Mouse (Mus musculus): ENCODE data around the gene Zfp383. TPM values are rescaled to one million over a fixed set of nuclear protein-coding genes. Genes with fewer than 3 reads are reported as not detected.

Zfp383 gene
- polyA plus RNA-seq, 1 experiment: not detected

GRCm38 (mm10) chr7:29921439-29922093 is 13.5 kb downstream of the Zfp383 start:
- Histone ChIP-seq H3K4me1 (ENCODE audit: control insufficient read depth) (no peaks in the 10 kb centered on the region), H3K36me3 (ENCODE audit: control insufficient read depth) (no peaks in the 10 kb centered on the region), H3K27me3 (ENCODE audit: control insufficient read depth) (no peaks in the 10 kb centered on the region), H3K4me3 (replicated peaks) (no peak overlapping the region), H3K9me3 (ENCODE audit: control insufficient read depth, low read length) (no peaks in the 10 kb centered on the region)
- TF ChIP-seq TAL1 (IDR thresholded peaks at IDR 0.05; ENCODE audit: low read length) (no peak), GATA1 (IDR thresholded peaks at IDR 0.05; ENCODE audit: low read length) (no peak)

GRCm38 (mm10) chr7:29922780-29923179 is 14.8 kb downstream of the Zfp383 start:
- H3K4me3 ChIP-seq (replicated peaks): no peak overlapping the region
- H3K4me1 ChIP-seq (ENCODE audit: control insufficient read depth): no peaks in the 10 kb centered on the region
- TF ChIP-seq GATA1 (IDR thresholded peaks at IDR 0.05; ENCODE audit: low read length) (no peak), TAL1 (IDR thresholded peaks at IDR 0.05; ENCODE audit: low read length) (no peak)
- H3K9me3 ChIP-seq (ENCODE audit: control insufficient read depth, low read length): no peaks in the 10 kb centered on the region
- H3K27me3 ChIP-seq (ENCODE audit: control insufficient read depth): no peaks in the 10 kb centered on the region
- no peaks in the 10 kb centered on the region for H3K36me3 ChIP-seq (ENCODE audit: control insufficient read depth)

DNA sequence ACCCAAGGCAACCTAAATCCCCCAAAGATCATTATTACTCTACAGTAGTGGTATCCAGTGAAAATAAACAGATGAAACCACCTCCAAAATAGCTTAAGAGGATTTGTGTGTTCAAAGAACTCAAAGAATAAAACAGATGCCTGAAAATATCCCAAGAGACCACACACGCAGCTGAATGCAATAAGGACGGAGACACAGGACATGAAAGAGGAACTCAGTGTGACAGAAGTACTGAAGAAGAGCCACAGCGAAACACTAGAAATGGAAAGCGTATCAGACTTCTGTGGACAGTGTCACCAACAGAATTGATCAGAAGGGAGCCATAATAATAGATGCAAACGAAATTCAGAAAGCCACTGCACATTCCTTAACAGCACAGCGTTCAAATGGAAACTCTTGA is 30.8 kb downstream of the Zfp383 start:
- Histone ChIP-seq H3K4me1 (ENCODE audit: control insufficient read depth) (no peaks in the 10 kb centered on the region), H3K4me3 (replicated peaks) (no peak overlapping the region), H3K36me3 (ENCODE audit: control insufficient read depth) (peaks cover 31% of the 10 kb centered on the region), H3K27me3 (ENCODE audit: control insufficient read depth) (no peaks in the 10 kb centered on the region), H3K9me3 (ENCODE audit: control insufficient read depth, low read length) (peaks cover 15% of the 10 kb centered on the region)
- no peak for TF ChIP-seq GATA1 (IDR thresholded peaks at IDR 0.05; ENCODE audit: low read length)
- TF ChIP-seq TAL1 (IDR thresholded peaks at IDR 0.05; ENCODE audit: low read length): no peak

- Histone ChIP-seq H3K9me3 (ENCODE audit: control insufficient read depth, low read length) (no peaks in the 10 kb centered on the region), H3K4me3 (replicated peaks) (no peak overlapping the region), H3K27me3 (ENCODE audit: control insufficient read depth) (no peaks in the 10 kb centered on the region), H3K4me1 (ENCODE audit: control insufficient read depth) (no peaks in the 10 kb centered on the region), H3K36me3 (ENCODE audit: control insufficient read depth) (peaks cover 10% of the 10 kb centered on the region)
- no peak for TF ChIP-seq TAL1 (IDR thresholded peaks at IDR 0.05; ENCODE audit: low read length)
- no peak for TF ChIP-seq GATA1 (IDR thresholded peaks at IDR 0.05; ENCODE audit: low read length)
Observed at GRCm38 (mm10) chr7:29941027-29941426, 33.0 kb downstream of the Zfp383 start.

GRCm38 (mm10) chr7:29942740-29943139 is 34.7 kb downstream of the Zfp383 start:
- Histone ChIP-seq H3K4me1 (ENCODE audit: control insufficient read depth) (no peaks in the 10 kb centered on the region), H3K36me3 (ENCODE audit: control insufficient read depth) (peaks cover 7% of the 10 kb centered on the region), H3K27me3 (ENCODE audit: control insufficient read depth) (no peaks in the 10 kb centered on the region), H3K9me3 (ENCODE audit: control insufficient read depth, low read length) (no peaks in the 10 kb centered on the region), H3K4me3 (replicated peaks) (no peak overlapping the region)
- TF ChIP-seq GATA1 (IDR thresholded peaks at IDR 0.05; ENCODE audit: low read length) (no peak), TAL1 (IDR thresholded peaks at IDR 0.05; ENCODE audit: low read length) (no peak)

- no peaks in the 10 kb centered on the region for H3K9me3 ChIP-seq (ENCODE audit: control insufficient read depth, low read length)
- TF ChIP-seq GATA1 (IDR thresholded peaks at IDR 0.05; ENCODE audit: low read length): no peak
- no peak for TF ChIP-seq TAL1 (IDR thresholded peaks at IDR 0.05; ENCODE audit: low read length)
- no peaks in the 10 kb centered on the region for H3K4me1 ChIP-seq (ENCODE audit: control insufficient read depth)
- no peak overlapping the region for H3K4me3 ChIP-seq (replicated peaks)
- peaks cover 7% of the 10 kb centered on the region for H3K36me3 ChIP-seq (ENCODE audit: control insufficient read depth)
- no peaks in the 10 kb centered on the region for H3K27me3 ChIP-seq (ENCODE audit: control insufficient read depth)
Observed at GRCm38 (mm10) chr7:29943720-29944119, 35.7 kb downstream of the Zfp383 start.

DNA sequence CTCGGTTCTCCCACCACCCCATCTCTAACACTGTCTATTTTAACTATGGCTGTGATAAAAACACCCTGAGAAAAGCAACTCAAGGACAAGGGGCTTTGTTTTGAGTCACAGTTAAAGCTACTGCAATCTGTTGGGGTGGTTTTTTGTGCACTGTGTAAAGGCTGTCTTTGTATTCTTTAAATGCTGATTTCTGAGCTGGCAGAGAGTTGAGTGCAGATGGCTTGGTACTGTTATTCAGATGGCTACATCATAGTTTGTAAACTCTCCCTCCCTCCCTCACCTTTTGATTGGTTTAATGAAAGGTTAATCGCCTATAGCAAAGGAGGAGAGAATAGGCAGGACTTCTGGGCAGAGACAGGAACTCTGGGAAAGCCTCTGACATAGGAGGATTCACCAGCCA is 36.2 kb downstream of the Zfp383 start:
- TF ChIP-seq GATA1 (IDR thresholded peaks at IDR 0.05; ENCODE audit: low read length) (no peak), TAL1 (IDR thresholded peaks at IDR 0.05; ENCODE audit: low read length) (no peak)
- Histone ChIP-seq H3K27me3 (ENCODE audit: control insufficient read depth) (no peaks in the 10 kb centered on the region), H3K4me1 (ENCODE audit: control insufficient read depth) (no peaks in the 10 kb centered on the region), H3K9me3 (ENCODE audit: control insufficient read depth, low read length) (no peaks in the 10 kb centered on the region), H3K4me3 (replicated peaks) (no peak overlapping the region), H3K36me3 (ENCODE audit: control insufficient read depth) (peaks cover 7% of the 10 kb centered on the region)

- H3K27me3 ChIP-seq (ENCODE audit: control insufficient read depth): no peaks in the 10 kb centered on the region
- peaks cover 5% of the 10 kb centered on the region for H3K36me3 ChIP-seq (ENCODE audit: control insufficient read depth)
- H3K4me1 ChIP-seq (ENCODE audit: control insufficient read depth): peaks cover 16% of the 10 kb centered on the region
- peaks cover 3% of the 10 kb centered on the region; the same call in 1 of the 2 replicates for H3K9me3 ChIP-seq (ENCODE audit: control insufficient read depth, low read length)
- TF ChIP-seq GATA1 (IDR thresholded peaks at IDR 0.05; ENCODE audit: low read length) (no peak), TAL1 (IDR thresholded peaks at IDR 0.05; ENCODE audit: low read length) (no peak)
- H3K4me3 ChIP-seq (replicated peaks): peak overlapping the region; percentile 75
Observed at GRCm38 (mm10) chr7:29953086-29953485, 45.1 kb downstream of the Zfp383 start.

GRCm38 (mm10) chr7:29953513-29954401 is 45.7 kb downstream of the Zfp383 start, which contains the start of gene Zfp74:
Gene Zfp74, minus strand, starts transcription at chr7:29954089.
- Histone ChIP-seq H3K4me1 (ENCODE audit: control insufficient read depth) (peaks cover 16% of the 10 kb centered on the region), H3K9me3 (ENCODE audit: control insufficient read depth, low read length) (peaks cover 3% of the 10 kb centered on the region; the same call in 1 of the 2 replicates), H3K36me3 (ENCODE audit: control insufficient read depth) (peaks cover 5% of the 10 kb centered on the region), H3K27me3 (ENCODE audit: control insufficient read depth) (no peaks in the 10 kb centered on the region), H3K4me3 (replicated peaks) (peak within 1 kb of the TSS; percentile 75)
- no peak for TF ChIP-seq GATA1 (IDR thresholded peaks at IDR 0.05; ENCODE audit: low read length)
- TF ChIP-seq TAL1 (IDR thresholded peaks at IDR 0.05; ENCODE audit: low read length): no peak

Measured in erythroblast, embryonic 14.5 days (primary cell).